Mouse (Mus musculus) C2C12 (cell line): ENCODE data around the gene Klhl3.

Experiments
- CTCF ChIP-seq: IDR thresholded peaks from one replicate; pipeline ENCODE4 v1.5.1; 2011; ENCODE audit not compliant: control insufficient read depth, insufficient read depth, insufficient read length
- FOSL1 ChIP-seq: IDR thresholded peaks from one replicate; pipeline ENCODE4 v1.8.0; 2011; ENCODE audit warnings: mild to moderate bottlenecking, low read length; ENCODE audit not compliant: poor library complexity, insufficient read depth, severe bottlenecking
- MAX ChIP-seq: IDR thresholded peaks from one replicate; pipeline ENCODE4 v1.6.1; 2011; ENCODE audit warnings: mild to moderate bottlenecking, control low read depth
- USF1 ChIP-seq: IDR thresholded peaks from one replicate; pipeline ENCODE4 v1.6.1; 2011; ENCODE audit warnings: low read depth, mild to moderate bottlenecking, control low read depth, moderate library complexity

DNA sequence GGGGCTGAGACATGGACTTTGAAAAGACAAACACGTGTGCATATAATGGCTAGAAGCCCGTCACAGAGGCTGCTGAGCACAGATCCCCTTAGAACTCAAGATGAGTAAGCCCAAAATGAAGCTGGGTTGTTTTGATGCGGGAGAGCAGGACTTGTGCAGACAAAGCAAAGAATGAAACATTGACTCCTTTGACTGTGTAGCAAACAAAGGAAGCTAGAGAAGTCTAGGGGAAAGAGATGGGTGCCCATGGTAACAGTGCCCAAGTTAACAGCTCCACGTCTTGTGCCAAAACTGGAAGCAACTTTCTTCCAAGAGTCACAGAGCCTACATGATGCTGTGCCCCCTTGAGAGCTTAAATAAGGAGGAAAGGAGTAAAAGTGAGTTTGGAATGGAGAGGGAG lies 59.8 kb downstream of the Klhl3 start:
- TF ChIP-seq USF1 (no peak), MAX (no peak), CTCF (no peak), FOSL1 (no peak)
